Mouse (Mus musculus) intestine, postnatal 0 days (tissue): ENCODE measurements around the gene Alox12e. TPM values are rescaled to one million over a fixed set of nuclear protein-coding genes. Genes with fewer than 3 reads are reported as not detected.

Experiments
- ATAC-seq: fragments of 200-750 bp; cut with Nextera tagmentation; 2 replicates; pipeline ENCODE4 v1.8.0; 2017; ENCODE audit warnings: mild to moderate bottlenecking, moderate TSS enrichment, moderate library complexity
- H3K27ac ChIP-seq: fragments of 300-500 bp; sonication (generic); 2 replicates; pipeline ENCODE4 v1.5.1; 2014; ENCODE audit warnings: mild to moderate bottlenecking, low read depth, low read length, moderate library complexity
- H3K27me3 ChIP-seq: fragments of 300-500 bp; sonication (generic); replicated peaks from 2 replicates; pipeline ENCODE4 v1.6.1; 2014; ENCODE audit warnings: low read length, mixed read lengths; ENCODE audit not compliant: control insufficient read depth, insufficient read depth
- H3K36me3 ChIP-seq: fragments of 300-500 bp; sonication (generic); 2 replicates; pipeline ENCODE4 v1.6.1; 2014; ENCODE audit warnings: mild to moderate bottlenecking, moderate library complexity; ENCODE audit not compliant: control insufficient read depth, insufficient read depth
- H3K4me1 ChIP-seq: fragments of 300-500 bp; sonication (generic); replicated peaks from 2 replicates; pipeline ENCODE4 v1.6.1; 2014; ENCODE audit warnings: antibody characterized with exemption, low read length, mixed read lengths; ENCODE audit not compliant: control insufficient read depth, insufficient read depth
- H3K4me2 ChIP-seq: fragments of 300-500 bp; sonication (generic); replicated peaks from 2 replicates; pipeline ENCODE4 v1.6.1; 2014; ENCODE audit warnings: low read depth, mild to moderate bottlenecking, moderate library complexity
- H3K4me3 ChIP-seq: fragments of 300-500 bp; sonication (generic); 2 replicates; pipeline ENCODE4 v1.5.1; 2014; ENCODE audit warnings: low read depth, low read length
- H3K9ac ChIP-seq: fragments of 300-500 bp; sonication (generic); 2 replicates; pipeline ENCODE4 v1.6.1; 2014; ENCODE audit warnings: mild to moderate bottlenecking, low read depth, low read length
- H3K9me3 ChIP-seq: fragments of 300-500 bp; sonication (generic); 2 replicates; pipeline ENCODE4 v1.6.1; 2016; ENCODE audit warnings: mixed run types; ENCODE audit not compliant: control insufficient read depth
- CTCF ChIP-seq: sonication (generic); IDR thresholded peaks from 2 replicates; pipeline ENCODE4 v1.5.1; 2016; ENCODE audit warnings: low read depth, mild to moderate bottlenecking, control low read depth, antibody characterized with exemption, moderate library complexity
- WGBS: fragments of 180-500 bp; shearing (Covaris S2); extraction: QIAGEN DNeasy Blood & Tissue Kit; methylation state at CpG from one replicate; pipeline ENCODE4 v1.1.7; 2014; 5-methylcytosine and 5-hydroxymethylcytosine counted together
- polyA plus RNA-seq: library from polyadenylated mRNA; unstranded; fragments of >200 nt; fragmentation: Nextera tagmentation; extraction: Ambion mirVana; gene quantifications from 2 replicates; pipeline ENCODE4 v1.2.1, GENCODE M21; 2015

Gene Alox12e
- polyA plus RNA-seq, 1 experiment from 2014 or later: not detected

GRCm38 (mm10) chr11:70280441-70280840 is 42.0 kb downstream of the Alox12e start:
- Histone ChIP-seq H3K4me1 (no peaks in the 10 kb centered on the region), H3K4me2 (no peak overlapping the region), H3K9ac (no peak overlapping the region), H3K27me3 (no peaks in the 10 kb centered on the region), H3K36me3 (no peaks in the 10 kb centered on the region), H3K9me3 (no peaks in the 10 kb centered on the region), H3K4me3 (no peak overlapping the region), H3K27ac (no peak overlapping the region)
- no peak for TF ChIP-seq CTCF
- ATAC-seq: no peak
- 61% methylated on average over 3 of the region's 3 CpGs for WGBS

- no peak for TF ChIP-seq CTCF
- H3K9ac ChIP-seq: no peak overlapping the region
- H3K9me3 ChIP-seq: no peaks in the 10 kb centered on the region
- H3K36me3 ChIP-seq: no peaks in the 10 kb centered on the region
- H3K27ac ChIP-seq: no peak overlapping the region
- no peak overlapping the region for H3K4me3 ChIP-seq
- H3K4me1 ChIP-seq: no peaks in the 10 kb centered on the region
- H3K4me2 ChIP-seq: no peak overlapping the region
- WGBS: 90% methylated on average over 3 of the region's 3 CpGs
- no peak for ATAC-seq
- no peaks in the 10 kb centered on the region for H3K27me3 ChIP-seq
Observed at GRCm38 (mm10) chr11:70278961-70279360, 43.5 kb downstream of the Alox12e start.

GRCm38 (mm10) chr11:70271641-70272040 is 50.8 kb downstream of the Alox12e start:
- Histone ChIP-seq H3K36me3 (no peaks in the 10 kb centered on the region), H3K9me3 (no peaks in the 10 kb centered on the region), H3K27ac (no peak overlapping the region), H3K4me1 (no peaks in the 10 kb centered on the region), H3K27me3 (no peaks in the 10 kb centered on the region), H3K4me2 (no peak overlapping the region), H3K9ac (no peak overlapping the region), H3K4me3 (no peak overlapping the region)
- no peak for TF ChIP-seq CTCF
- 67% methylated on average over 7 of the region's 7 CpGs for WGBS
- no peak for ATAC-seq

- Histone ChIP-seq H3K9ac (no peak overlapping the region), H3K9me3 (no peaks in the 10 kb centered on the region), H3K27me3 (no peaks in the 10 kb centered on the region), H3K4me2 (no peak overlapping the region), H3K4me3 (no peak overlapping the region), H3K36me3 (no peaks in the 10 kb centered on the region), H3K27ac (no peak overlapping the region), H3K4me1 (0 out of 2 replicates have a peak, but pooled peaks cover 6% of the 10 kb centered on the region)
- no peak for TF ChIP-seq CTCF
- WGBS: 84% methylated on average over 1 of the region's 1 CpGs
- no peak for ATAC-seq
Observed at GRCm38 (mm10) chr11:70266405-70266804, 56.0 kb downstream of the Alox12e start.

GRCm38 (mm10) chr11:70265819-70266218 is 56.6 kb downstream of the Alox12e start:
- H3K9ac ChIP-seq: no peak overlapping the region
- no peak overlapping the region for H3K4me3 ChIP-seq
- H3K4me2 ChIP-seq: no peak overlapping the region
- no peaks in the 10 kb centered on the region for H3K27me3 ChIP-seq
- H3K27ac ChIP-seq: no peak overlapping the region
- no peak for ATAC-seq
- 59% methylated on average over 4 of the region's 4 CpGs for WGBS
- no peaks in the 10 kb centered on the region for H3K36me3 ChIP-seq
- 0 out of 2 replicates have a peak, but pooled peaks cover 6% of the 10 kb centered on the region for H3K4me1 ChIP-seq
- TF ChIP-seq CTCF: no peak
- H3K9me3 ChIP-seq: no peaks in the 10 kb centered on the region

Other genes starting within 250 kb of the Alox12e start
- 0.10 and 0.18 TPM in 2 replicates for gene Asgr2, start 230.0 kb downstream of the Alox12e start, polyA plus RNA-seq
- 0.50 and 0.81 TPM in 2 replicates for gene Mgl2, start 192.3 kb downstream of the Alox12e start, polyA plus RNA-seq
- 0.78 and 1.1 TPM in 2 replicates for gene Clec10a, start 166.4 kb downstream of the Alox12e start, polyA plus RNA-seq
- gene Slc16a11, start 109.9 kb downstream of the Alox12e start, polyA plus RNA-seq: 3.6 and 4.5 TPM in 2 replicates
- 9.9 and 11.4 TPM in 2 replicates for gene Slc16a13, start 101.6 kb downstream of the Alox12e start, polyA plus RNA-seq
- 3.6 and 4.4 TPM in 2 replicates for gene Bcl6b, start 92.8 kb downstream of the Alox12e start, polyA plus RNA-seq
- gene 0610010K14Rik, start 84.7 kb downstream of the Alox12e start, polyA plus RNA-seq: 70.3 and 72.7 TPM in 2 replicates
- gene Gm21988, start 82.8 kb downstream of the Alox12e start, polyA plus RNA-seq: 11.2 and 11.3 TPM in 2 replicates
- gene Rnasek, start 82.8 kb downstream of the Alox12e start, polyA plus RNA-seq: 628 and 645 TPM in 2 replicates
- 0.68 and 0.71 TPM in 2 replicates for gene Alox12, start 67.3 kb downstream of the Alox12e start, polyA plus RNA-seq
- gene Alox15, start 29.4 kb upstream of the Alox12e start, polyA plus RNA-seq: 0.12 and 0.33 TPM in 2 replicates
- gene Pelp1, start 87.4 kb upstream of the Alox12e start, polyA plus RNA-seq: 9.5 and 9.9 TPM in 2 replicates
- gene Arrb2, start 110.0 kb upstream of the Alox12e start, polyA plus RNA-seq: 7.4 and 7.8 TPM in 2 replicates
- gene Med11, start 129.3 kb upstream of the Alox12e start, polyA plus RNA-seq: 30.1 and 30.7 TPM in 2 replicates
- gene Zmynd15, start 136.8 kb upstream of the Alox12e start, polyA plus RNA-seq: 1.4 and 1.5 TPM in 2 replicates
- 33.8 and 39.3 TPM in 2 replicates for gene Cxcl16, start 137.4 kb upstream of the Alox12e start, polyA plus RNA-seq
- 398 and 402 TPM in 2 replicates for gene Tm4sf5, start 182.6 kb upstream of the Alox12e start, polyA plus RNA-seq
- 0.25 and 0.31 TPM in 2 replicates for gene Vmo1, start 192.0 kb upstream of the Alox12e start, polyA plus RNA-seq
- 0.30 and 0.82 TPM in 2 replicates for gene Gltpd2, start 196.6 kb upstream of the Alox12e start, polyA plus RNA-seq
- 462 and 489 TPM in 2 replicates for gene Psmb6, start 202.7 kb upstream of the Alox12e start, polyA plus RNA-seq
- not detected in 2 replicates for gene Gm40193, start 210.3 kb upstream of the Alox12e start, polyA plus RNA-seq
- 5.9 and 6.3 TPM in 2 replicates for gene Pld2, start 217.4 kb upstream of the Alox12e start, polyA plus RNA-seq
- gene Mink1, start 240.3 kb upstream of the Alox12e start, polyA plus RNA-seq: 5.8 and 6.1 TPM in 2 replicates